Mouse (Mus musculus) kidney, embryonic 14.5 days (tissue): ENCODE data around the gene Krba1. TPM values are rescaled to one million over a fixed set of nuclear protein-coding genes. Genes with fewer than 3 reads are reported as not detected.

Experiments used
- ATAC-seq: fragments of 200-750 bp; cut with Nextera tagmentation; 2 replicates; pipeline ENCODE4 v1.8.0; 2017; ENCODE audit warnings: moderate number of reproducible peaks, mild to moderate bottlenecking, moderate TSS enrichment, moderate library complexity; ENCODE audit not compliant: low FRiP score, low TSS enrichment
- H3K27ac ChIP-seq: fragments of 300-500 bp; sonication (generic); 2 replicates; pipeline ENCODE4 v1.5.1; 2014; ENCODE audit warnings: low read depth, mild to moderate bottlenecking, low read length, moderate library complexity, mixed read lengths
- H3K27me3 ChIP-seq: fragments of 300-500 bp; sonication (generic); 2 replicates; pipeline ENCODE4 v1.6.1; 2014; ENCODE audit warnings: mild to moderate bottlenecking, low read length; ENCODE audit not compliant: control insufficient read depth, insufficient read depth
- H3K36me3 ChIP-seq: fragments of 300-500 bp; sonication (generic); 2 replicates; pipeline ENCODE4 v1.6.1; 2014; ENCODE audit warnings: low read length, mixed read lengths; ENCODE audit not compliant: control insufficient read depth, insufficient read depth
- H3K4me1 ChIP-seq: fragments of 300-500 bp; sonication (generic); 2 replicates; pipeline ENCODE4 v1.6.1; 2014; ENCODE audit warnings: low read length, mixed read lengths; ENCODE audit not compliant: control insufficient read depth, insufficient read depth
- H3K4me2 ChIP-seq: fragments of 300-500 bp; sonication (generic); replicated peaks from 2 replicates; pipeline ENCODE4 v1.6.1; 2014; ENCODE audit warnings: low read depth, mild to moderate bottlenecking, low read length
- H3K4me3 ChIP-seq: fragments of 300-500 bp; sonication (generic); 2 replicates; pipeline ENCODE4 v1.5.1; 2014; ENCODE audit warnings: mild to moderate bottlenecking, low read length
- H3K9ac ChIP-seq: fragments of 300-500 bp; sonication (generic); 2 replicates; pipeline ENCODE4 v1.6.1; 2014; ENCODE audit warnings: low read depth, mild to moderate bottlenecking, low read length, moderate library complexity
- H3K9me3 ChIP-seq: fragments of 300-500 bp; sonication (generic); 2 replicates; pipeline ENCODE4 v1.6.1; 2016; ENCODE audit warnings: low read length; ENCODE audit not compliant: control insufficient read depth
- WGBS: fragments of 180-500 bp; shearing (Covaris S2); extraction: QIAGEN DNeasy Blood & Tissue Kit; methylation state at CpG from one replicate; pipeline ENCODE4 v1.1.7; 2014; 5-methylcytosine and 5-hydroxymethylcytosine counted together
- polyA plus RNA-seq: library from polyadenylated mRNA; unstranded; fragments of >200 nt; fragmentation: Nextera tagmentation; extraction: Ambion mirVana; gene quantifications from 2 replicates; pipeline ENCODE4 v1.2.1, GENCODE M21; 2014

The Krba1 gene
- polyA plus RNA-seq, 1 experiment from 2014 or later = 23.4 TPM

- ATAC-seq = no peak
- no peak overlapping the region for H3K27ac ChIP-seq
Observed at GRCm38 (mm10) chr6:48432893-48433816, 37.8 kb downstream of the Krba1 start.

GRCm38 (mm10) chr6:48434651-48435050, 39.3 kb downstream of the Krba1 start:
- no peaks in the 10 kb centered on the region for H3K27me3 ChIP-seq
- ATAC-seq = no peak
- no peaks in the 10 kb centered on the region for H3K9me3 ChIP-seq
- WGBS = 61% methylated on average over 6 of the region's 6 CpGs
- H3K27ac ChIP-seq = no peak overlapping the region
- H3K9ac ChIP-seq = no peak overlapping the region
- H3K4me2 ChIP-seq = no peak overlapping the region
- peaks cover 21% of the 10 kb centered on the region for H3K36me3 ChIP-seq
- no peak overlapping the region for H3K4me3 ChIP-seq
- peaks cover 29% of the 10 kb centered on the region for H3K4me1 ChIP-seq

More at GRCm38 (mm10) chr6:48432893-48433816, 37.8 kb downstream of the Krba1 start:
- H3K4me1 ChIP-seq = peaks cover 17% of the 10 kb centered on the region
- no peak overlapping the region for H3K9ac ChIP-seq
- H3K36me3 ChIP-seq = peaks cover 12% of the 10 kb centered on the region
- H3K4me2 ChIP-seq = no peak overlapping the region
- no peaks in the 10 kb centered on the region for H3K9me3 ChIP-seq
- H3K4me3 ChIP-seq = no peak overlapping the region
- no peaks in the 10 kb centered on the region for H3K27me3 ChIP-seq
- 50% methylated on average over 12 of the region's 12 CpGs for WGBS

GRCm38 (mm10) chr6:48435111-48435510, 39.7 kb downstream of the Krba1 start:
- no peak overlapping the region for H3K4me2 ChIP-seq
- peaks cover 21% of the 10 kb centered on the region for H3K36me3 ChIP-seq
- no peak overlapping the region for H3K9ac ChIP-seq
- ATAC-seq = no peak
- no peak overlapping the region for H3K4me3 ChIP-seq
- H3K4me1 ChIP-seq = peaks cover 31% of the 10 kb centered on the region
- WGBS = 38% methylated on average over 5 of the region's 5 CpGs
- no peak overlapping the region for H3K27ac ChIP-seq
- no peaks in the 10 kb centered on the region for H3K27me3 ChIP-seq
- H3K9me3 ChIP-seq = no peaks in the 10 kb centered on the region

- ATAC-seq = no peak
- no peak overlapping the region for H3K27ac ChIP-seq
- H3K9me3 ChIP-seq = no peaks in the 10 kb centered on the region
- no peaks in the 10 kb centered on the region for H3K27me3 ChIP-seq
- no peak overlapping the region for H3K9ac ChIP-seq
- no peak overlapping the region for H3K4me2 ChIP-seq
- peaks cover 21% of the 10 kb centered on the region for H3K36me3 ChIP-seq
- 70% methylated on average over 5 of the region's 5 CpGs for WGBS
- peaks cover 34% of the 10 kb centered on the region for H3K4me1 ChIP-seq
- no peak overlapping the region for H3K4me3 ChIP-seq
Observed at GRCm38 (mm10) chr6:48435706-48436349, 40.4 kb downstream of the Krba1 start.

GRCm38 (mm10) chr6:48437679-48438376, 42.4 kb downstream of the Krba1 start:
- Histone ChIP-seq H3K4me1 (peaks cover 43% of the 10 kb centered on the region), H3K27ac (no peak overlapping the region), H3K9ac (no peak overlapping the region), H3K36me3 (peaks cover 39% of the 10 kb centered on the region), H3K27me3 (no peaks in the 10 kb centered on the region), H3K9me3 (no peaks in the 10 kb centered on the region), H3K4me3 (no peak overlapping the region), H3K4me2 (no peak overlapping the region)
- no peak for ATAC-seq
- WGBS = 60% methylated on average over 32 of the region's 35 CpGs

GRCm38 (mm10) chr6:48438475-48439125, 43.2 kb downstream of the Krba1 start:
- H3K4me3 ChIP-seq = no peak overlapping the region
- H3K4me2 ChIP-seq = no peak overlapping the region; the same call in 1 of the 2 replicates
- H3K27ac ChIP-seq = no peak overlapping the region
- ATAC-seq = no peak
- peaks cover 49% of the 10 kb centered on the region for H3K4me1 ChIP-seq
- H3K36me3 ChIP-seq = peaks cover 39% of the 10 kb centered on the region
- no peak overlapping the region; the same call in 1 of the 2 replicates for H3K9ac ChIP-seq
- WGBS = 38% methylated on average over 55 of the region's 55 CpGs
- H3K27me3 ChIP-seq = no peaks in the 10 kb centered on the region
- no peaks in the 10 kb centered on the region for H3K9me3 ChIP-seq

GRCm38 (mm10) chr6:48439654-48440053, 44.3 kb downstream of the Krba1 start:
- Histone ChIP-seq H3K4me2 (no peak overlapping the region), H3K9ac (no peak overlapping the region), H3K36me3 (peaks cover 39% of the 10 kb centered on the region), H3K9me3 (no peaks in the 10 kb centered on the region), H3K27ac (peak overlapping the region; percentile 67; the same call in 1 of the 2 replicates), H3K27me3 (no peaks in the 10 kb centered on the region), H3K4me3 (no peak overlapping the region), H3K4me1 (peaks cover 47% of the 10 kb centered on the region)
- ATAC-seq = no peak

GRCm38 (mm10) chr6:48440306-48441014, 45.1 kb downstream of the Krba1 start:
- H3K27ac ChIP-seq = peak overlapping the region; percentile 67

More at GRCm38 (mm10) chr6:48440306-48441014, 45.1 kb downstream of the Krba1 start:
- Histone ChIP-seq H3K9ac (peak overlapping the region; percentile 28; the same call in 1 of the 2 replicates), H3K4me3 (no peak overlapping the region), H3K4me2 (no peak overlapping the region), H3K4me1 (peaks cover 40% of the 10 kb centered on the region), H3K9me3 (no peaks in the 10 kb centered on the region), H3K36me3 (peaks cover 39% of the 10 kb centered on the region), H3K27me3 (no peaks in the 10 kb centered on the region)
- 23% methylated on average over 14 of the region's 14 CpGs for WGBS
- ATAC-seq = peak; percentile 4
